Mouse (Mus musculus) CH12.LX (cell line): ENCODE results near the gene Usp21. TPM values are rescaled to one million over a fixed set of nuclear protein-coding genes. Genes with fewer than 3 reads are reported as not detected.

Experiments
- DNase-seq: peaks from one replicate; pipeline ENCODE4 v3.0.0-alpha.2; 2013; ENCODE audit errors: extremely low read depth
- H3K27ac ChIP-seq: 2 replicates; pipeline ENCODE4 v1.5.1; 2012; ENCODE audit warnings: low read depth, mild to moderate bottlenecking, control low read depth, moderate library complexity; ENCODE audit not compliant: insufficient read depth
- H3K27me3 ChIP-seq: replicated peaks from 2 replicates; pipeline ENCODE3; 2012; ENCODE audit warnings: inconsistent platforms
- H3K36me3 ChIP-seq, 2 experiments: replicated peaks in 1 of 2; 2 replicates each; pipeline versions ENCODE3 to v1.6.1; 2012; ENCODE audit warnings: inconsistent platforms in 1 of 2, low read length in 1 of 2, mild to moderate bottlenecking in 1 of 2, mixed read lengths in 1 of 2, moderate library complexity in 1 of 2; ENCODE audit not compliant: control insufficient read depth in 1 of 2, insufficient read depth in 1 of 2
- H3K4me1 ChIP-seq, 2 experiments: 2 replicates each; pipeline ENCODE4 v1.6.1; 2012; ENCODE audit warnings: inconsistent platforms in 1 of 2, moderate library complexity in 1 of 2; ENCODE audit not compliant: insufficient read depth in 2 of 2, control insufficient read depth in 1 of 2
- H3K4me2 ChIP-seq: 2 replicates; pipeline ENCODE4 v1.6.1; 2012; ENCODE audit warnings: low read depth, mild to moderate bottlenecking, control low read depth; ENCODE audit not compliant: poor library complexity, insufficient read depth, severe bottlenecking
- H3K4me3 ChIP-seq, 3 experiments: fragments of 150-350 bp in 1 of 3; sonication (generic) in 1 of 3; replicated peaks in 1 of 3; 2 replicates each; pipeline versions ENCODE3 to v1.5.1; 2011 to 2012; ENCODE audit warnings: low read depth in 2 of 3, low read length in 2 of 3, mild to moderate bottlenecking in 2 of 3, moderate library complexity in 2 of 3, control low read depth in 1 of 3, improper control_type of control experiment in 1 of 3, inconsistent platforms in 1 of 3, mixed read lengths in 1 of 3; ENCODE audit not compliant: poor library complexity in 1 of 3
- H3K79me2 ChIP-seq: replicated peaks from 2 replicates; pipeline ENCODE4 v1.6.1; 2012; ENCODE audit warnings: mild to moderate bottlenecking, moderate library complexity; ENCODE audit not compliant: control insufficient read depth, poor library complexity, insufficient read depth, severe bottlenecking; ENCODE audit errors: extremely low read depth
- H3K9ac ChIP-seq: 2 replicates; pipeline ENCODE4 v1.6.1; 2012; ENCODE audit warnings: low read depth, mild to moderate bottlenecking, control low read depth, moderate library complexity; ENCODE audit not compliant: insufficient read depth
- H3K9me3 ChIP-seq: replicated peaks from 2 replicates; pipeline ENCODE3; 2012; ENCODE audit warnings: low read length, inconsistent platforms, mixed read lengths
- BHLHE40 ChIP-seq: IDR thresholded peaks from 2 replicates; pipeline ENCODE4 v1.6.1; 2011; ENCODE audit warnings: mild to moderate bottlenecking, low read depth, low read length, improper control_type of control experiment
- CHD2 ChIP-seq: IDR thresholded peaks from 2 replicates; pipeline ENCODE4 v1.6.1; 2011; ENCODE audit warnings: low read length, improper control_type of control experiment
- E2F4 ChIP-seq: IDR thresholded peaks from 2 replicates; pipeline ENCODE4 v1.6.1; 2011; ENCODE audit warnings: low read depth, low read length, improper control_type of control experiment; ENCODE audit not compliant: insufficient replicate concordance
- EP300 ChIP-seq: IDR thresholded peaks from 2 replicates; pipeline ENCODE4 v1.6.1; 2011; ENCODE audit warnings: low read length, improper control_type of control experiment
- GABPA ChIP-seq: IDR thresholded peaks from 2 replicates; pipeline ENCODE4 v1.6.1; 2012; ENCODE audit warnings: low read depth, low read length, improper control_type of control experiment, inconsistent platforms; ENCODE audit not compliant: insufficient replicate concordance
- JUN ChIP-seq: IDR thresholded peaks from 2 replicates; pipeline ENCODE4 v1.6.1; 2011; ENCODE audit warnings: low read depth, mild to moderate bottlenecking, low read length, improper control_type of control experiment, moderate library complexity; ENCODE audit not compliant: insufficient read depth
- MAX ChIP-seq: IDR thresholded peaks from 2 replicates; pipeline ENCODE4 v1.6.1; 2011; ENCODE audit warnings: low read length, improper control_type of control experiment
- MXI1 ChIP-seq: IDR thresholded peaks from 2 replicates; pipeline ENCODE4 v1.6.1; 2011; ENCODE audit warnings: mild to moderate bottlenecking, low read depth, low read length, improper control_type of control experiment
- NELFE ChIP-seq: IDR thresholded peaks from 2 replicates; pipeline ENCODE4 v1.6.1; 2011; ENCODE audit warnings: low read depth, low read length, improper control_type of control experiment
- NRF1 ChIP-seq: IDR thresholded peaks from 2 replicates; pipeline ENCODE4 v1.6.1; 2014; ENCODE audit warnings: low read depth, mild to moderate bottlenecking, inconsistent platforms, low read length, improper control_type of control experiment, moderate library complexity
- PAX5 ChIP-seq: IDR thresholded peaks from 2 replicates; pipeline ENCODE4 v1.6.1; 2012; ENCODE audit warnings: low read length, inconsistent platforms, mixed read lengths
- RAD21 ChIP-seq: IDR thresholded peaks from 2 replicates; pipeline ENCODE4 v1.6.1; 2011; ENCODE audit warnings: low read depth, mild to moderate bottlenecking, low read length, improper control_type of control experiment, moderate library complexity
- TCF12 ChIP-seq: IDR thresholded peaks from 2 replicates; pipeline ENCODE4 v1.6.1; 2014; ENCODE audit warnings: low read depth, mild to moderate bottlenecking, inconsistent platforms, low read length, improper control_type of control experiment
- USF1 ChIP-seq: IDR thresholded peaks from 2 replicates; pipeline ENCODE4 v1.6.1; 2014; ENCODE audit warnings: low read depth, mild to moderate bottlenecking, inconsistent platforms, low read length, improper control_type of control experiment
- ZC3H11A ChIP-seq: IDR thresholded peaks from 2 replicates; pipeline ENCODE4 v1.6.1; 2012; ENCODE audit warnings: low read depth, mild to moderate bottlenecking, inconsistent platforms, low read length, improper control_type of control experiment
- ZMIZ1 ChIP-seq: IDR thresholded peaks from 2 replicates; pipeline ENCODE4 v1.6.1; 2012; ENCODE audit warnings: low read depth, mild to moderate bottlenecking, inconsistent platforms, low read length, improper control_type of control experiment
- ZNF384 ChIP-seq: IDR thresholded peaks from 2 replicates; pipeline ENCODE4 v1.6.1; 2012; ENCODE audit warnings: low read depth, low read length, improper control_type of control experiment, inconsistent platforms
- dilution Hi-C: fragments of 300-500 bp; cut with MboI; formaldehyde crosslinking; loops from 2 replicates; pipeline ENCODE4 v1.14.3; 2020; ENCODE audit warnings: low sequenced_read_pairs; ENCODE audit not compliant: extremely low pct_unique_long_range_greater_than_20kb, extremely low pct_ligation_motif_present
- in situ Hi-C: fragments of 300-500 bp; cut with MboI; formaldehyde crosslinking; loops from 3 replicates; pipeline ENCODE4 v1.14.3; 2019; ENCODE audit warnings: low sequenced_read_pairs, low pct_ligation_motif_present, low pct_unique_long_range_greater_than_20kb, mixed read lengths
- polyA plus RNA-seq: library from polyadenylated mRNA; unstranded; fragments of >175 nt; gene quantifications from 2 replicates; pipeline ENCODE4 v1.2.1, GENCODE M21; 2012; ENCODE audit warnings: low read depth; ENCODE audit not compliant: insufficient read length
- total RNA-seq, 2 experiments: library from RNA; depleted of rRNA; stranded (reverse); fragments of 300-350 nt in 1 of 2; fragments of >200 nt in 1 of 2; gene quantifications; 2 replicates each; pipeline ENCODE4 v1.2.3; 2012 to 2014

Gene Usp21
- total and polyA plus RNA-seq, 3 experiments = 8.5 to 37.6 (median 14.2) TPM

- no peaks in the 10 kb centered on the region for H3K79me2 ChIP-seq
- H3K4me2 ChIP-seq = no peak overlapping the region
- dilution Hi-C loops (no loop called here), in situ Hi-C loops (no loop called here)
- no peak overlapping the region for H3K27ac ChIP-seq
- no peak for DNase-seq
- no peak overlapping the region for H3K9ac ChIP-seq
- H3K4me1 ChIP-seq = peaks cover 0 to 23% of the 10 kb centered on the region in 2 experiments; a peak in 2 of 4 replicates
- no peaks in the 10 kb centered on the region for H3K27me3 ChIP-seq
- H3K4me3 ChIP-seq = no peak overlapping the region
- TF ChIP-seq ZNF384 (no peak), GABPA (no peak), EP300 (no peak), CHD2 (no peak), NELFE (no peak)
- H3K9me3 ChIP-seq = no peaks in the 10 kb centered on the region
- peaks cover 47 to 73% of the 10 kb centered on the region in 2 experiments for H3K36me3 ChIP-seq
Measured at GRCm38 (mm10) chr1:171279012-171279705, 8.6 kb downstream of the Usp21 start.

GRCm38 (mm10) chr1:171278436-171278835 lies 9.4 kb downstream of the Usp21 start:
- H3K27ac ChIP-seq = no peak overlapping the region
- dilution Hi-C loops (no loop called here), in situ Hi-C loops (no loop called here)
- H3K9ac ChIP-seq = no peak overlapping the region
- no peaks in the 10 kb centered on the region for H3K27me3 ChIP-seq
- no peaks in the 10 kb centered on the region for H3K9me3 ChIP-seq
- H3K79me2 ChIP-seq = no peaks in the 10 kb centered on the region
- peaks cover 0 to 21% of the 10 kb centered on the region in 2 experiments; a peak in 2 of 4 replicates for H3K4me1 ChIP-seq
- no peak for DNase-seq
- H3K4me2 ChIP-seq = no peak overlapping the region
- H3K4me3 ChIP-seq = no peak overlapping the region
- TF ChIP-seq TCF12 (no peak), PAX5 (no peak), EP300 (no peak), ZC3H11A (no peak), BHLHE40 (no peak), USF1 (no peak), RAD21 (no peak), JUN (no peak), NRF1 (no peak), E2F4 (no peak), CHD2 (no peak), ZMIZ1 (no peak), MAX (no peak), GABPA (no peak), MXI1 (no peak)
- H3K36me3 ChIP-seq = peaks cover 48 to 75% of the 10 kb centered on the region in 2 experiments
